Mouse (Mus musculus): ENCODE data around the gene Ide.

DNA sequence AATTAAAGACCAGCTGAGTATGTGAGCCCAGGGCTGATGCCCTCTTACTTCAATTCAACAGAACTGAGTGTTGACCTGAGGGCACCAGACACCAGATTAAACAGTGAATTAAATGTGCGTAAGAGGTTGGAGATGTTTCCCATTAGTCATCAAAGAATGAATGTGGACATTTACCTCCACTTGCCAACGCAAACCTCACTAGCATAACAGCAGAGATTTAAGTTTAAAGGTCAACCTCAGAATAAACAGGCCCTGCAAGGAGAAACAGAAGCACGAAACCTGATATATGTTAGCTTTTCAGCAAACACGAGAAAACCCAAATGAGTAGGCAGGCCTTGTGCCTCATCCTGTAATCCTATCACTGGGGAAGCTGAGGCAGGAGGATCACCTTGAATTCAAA is 75.3 kb downstream of the Ide start:
- TF ChIP-seq POLR2A (IDR thresholded peaks at IDR 0.05; ENCODE audit: borderline replicate concordance, extremely low read depth, insufficient read depth, insufficient read length, poor library complexity, severe bottlenecking) (no peak), CTCF (IDR thresholded peaks at IDR 0.05; ENCODE audit: borderline replicate concordance, extremely low read depth, insufficient read depth, insufficient read length) (no peak)

Measured in brain, embryonic 14.5 days (tissue).